Mouse (Mus musculus) thymus, adult 2 months (tissue): Measurements from ENCODE around the gene Bmper. TPM values are rescaled to one million over a fixed set of nuclear protein-coding genes. Genes with fewer than 3 reads are reported as not detected.

Experiments
- DNase-seq: peaks from one replicate; pipeline ENCODE4 v3.0.0; 2021
- H3K27ac ChIP-seq: fragments of 200-500 bp; 2 replicates; pipeline ENCODE4 v1.5.1; 2012; ENCODE audit warnings: low read length, control low read depth; ENCODE audit not compliant: control insufficient read depth, insufficient read depth
- H3K27me3 ChIP-seq: fragments of 200-500 bp; 2 replicates; pipeline ENCODE4 v1.6.1; 2012; ENCODE audit warnings: mild to moderate bottlenecking, low read length, moderate library complexity, mixed read lengths; ENCODE audit not compliant: control insufficient read depth, insufficient read depth
- H3K36me3 ChIP-seq: fragments of 200-500 bp; 2 replicates; pipeline ENCODE4 v1.6.1; 2012; ENCODE audit warnings: mild to moderate bottlenecking, low read length, moderate library complexity; ENCODE audit not compliant: control insufficient read depth, insufficient read depth
- H3K4me1 ChIP-seq: fragments of 200-500 bp; replicated peaks from 2 replicates; pipeline ENCODE4 v1.6.1; 2012; ENCODE audit warnings: low read length; ENCODE audit not compliant: control insufficient read depth, insufficient read depth
- H3K4me3 ChIP-seq: fragments of 200-500 bp; 2 replicates; pipeline ENCODE4 v1.5.1; 2012; ENCODE audit warnings: mild to moderate bottlenecking, low read length, control low read depth, moderate library complexity; ENCODE audit not compliant: control insufficient read depth, insufficient read depth
- CTCF ChIP-seq: fragments of 200-500 bp; IDR thresholded peaks from 2 replicates; pipeline ENCODE4 v1.5.1; 2012; ENCODE audit warnings: mild to moderate bottlenecking, control low read depth, low read length, moderate library complexity, borderline replicate concordance; ENCODE audit not compliant: control insufficient read depth, poor library complexity, insufficient read depth; ENCODE audit errors: extremely low read depth
- POLR2A ChIP-seq: fragments of 200-500 bp; IDR thresholded peaks from 2 replicates; pipeline ENCODE4 v1.6.1; 2012; ENCODE audit warnings: mild to moderate bottlenecking, low read length, control low read depth, moderate library complexity; ENCODE audit not compliant: control insufficient read depth, poor library complexity, insufficient read depth; ENCODE audit errors: extremely low read depth
- WGBS: fragments of 180-500 bp; shearing (Covaris S2); methylation state at CpG from one replicate; pipeline ENCODE4 v1.1.7; 2018; 5-methylcytosine and 5-hydroxymethylcytosine counted together
- polyA plus RNA-seq: library from polyadenylated mRNA; depleted of rRNA; stranded (reverse); fragments of >200 nt; gene quantifications from 2 replicates; pipeline ENCODE4 v1.2.3, GENCODE M21; 2012

Bmper gene
- polyA plus RNA-seq, 1 experiment: 0.40 TPM

- 95% methylated on average over 4 of the region's 4 CpGs for WGBS
- H3K27ac ChIP-seq: no peak overlapping the region
- no peak for DNase-seq
- H3K4me3 ChIP-seq: no peak overlapping the region
- TF ChIP-seq CTCF (no peak), POLR2A (no peak)
- H3K27me3 ChIP-seq: no peaks in the 10 kb centered on the region
- H3K36me3 ChIP-seq: no peaks in the 10 kb centered on the region
- no peaks in the 10 kb centered on the region for H3K4me1 ChIP-seq
Measured at GRCm38 (mm10) chr9:23198996-23199395, 23.9 kb upstream of the Bmper start.

DNA sequence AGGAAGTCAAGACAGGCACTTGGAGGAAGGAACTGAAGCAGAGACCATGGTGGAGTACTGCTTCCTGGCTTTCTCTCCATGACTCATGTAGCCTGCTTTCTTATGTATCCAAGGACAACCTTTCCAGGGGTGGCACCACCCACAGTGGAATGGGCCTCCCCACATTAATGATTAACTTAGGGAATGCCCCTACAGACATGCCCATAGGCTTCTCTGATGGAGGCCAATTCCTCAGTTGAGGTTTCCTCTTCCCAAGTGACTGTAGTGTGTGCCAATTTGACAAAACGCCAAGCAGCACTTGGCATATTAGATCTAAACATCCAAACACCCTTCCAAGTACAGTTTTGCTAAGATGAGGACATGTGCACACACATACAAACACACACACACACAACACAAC, 23.0 kb upstream of the Bmper start:
- 97% methylated on average over 1 of the region's 1 CpGs for WGBS
- no peak for DNase-seq
- Histone ChIP-seq H3K27me3 (no peaks in the 10 kb centered on the region), H3K36me3 (no peaks in the 10 kb centered on the region), H3K4me3 (no peak overlapping the region), H3K27ac (no peak overlapping the region), H3K4me1 (no peaks in the 10 kb centered on the region)
- TF ChIP-seq CTCF: no peak
- no peak for TF ChIP-seq POLR2A

- no peak overlapping the region for H3K4me3 ChIP-seq
- no peaks in the 10 kb centered on the region for H3K36me3 ChIP-seq
- no peak for TF ChIP-seq CTCF
- no peak for TF ChIP-seq POLR2A
- WGBS: 90% methylated on average over 4 of the region's 4 CpGs
- H3K27ac ChIP-seq: no peak overlapping the region
- no peaks in the 10 kb centered on the region for H3K4me1 ChIP-seq
- DNase-seq: no peak
- no peaks in the 10 kb centered on the region for H3K27me3 ChIP-seq
Measured at GRCm38 (mm10) chr9:23200828-23201227, 22.0 kb upstream of the Bmper start.

DNA sequence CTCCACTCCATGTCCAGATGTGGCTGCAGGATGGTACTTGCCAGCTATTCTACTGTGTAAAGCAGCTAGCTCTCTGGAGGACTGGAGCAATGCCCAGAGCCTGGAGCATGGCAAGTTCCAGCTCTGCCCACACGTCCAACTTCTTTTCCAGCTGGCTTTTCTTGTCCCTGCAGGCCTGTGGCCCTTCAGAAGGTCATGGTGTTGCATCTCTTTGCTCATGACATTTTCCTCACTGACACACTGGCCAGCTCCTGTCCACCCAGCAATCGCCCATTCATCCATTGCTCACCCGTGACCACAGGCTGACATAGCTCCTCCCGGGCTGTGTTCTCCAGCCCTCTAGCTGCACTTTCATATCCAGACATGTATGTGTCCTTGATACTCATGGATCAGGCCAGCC, 20.4 kb upstream of the Bmper start:
- Histone ChIP-seq H3K36me3 (no peaks in the 10 kb centered on the region), H3K27ac (no peak overlapping the region), H3K4me1 (no peaks in the 10 kb centered on the region), H3K27me3 (no peaks in the 10 kb centered on the region), H3K4me3 (no peak overlapping the region)
- TF ChIP-seq CTCF (no peak), POLR2A (no peak)
- 88% methylated on average over 4 of the region's 4 CpGs for WGBS
- DNase-seq: no peak

- 83% methylated on average over 17 of the region's 17 CpGs for WGBS
- TF ChIP-seq POLR2A: no peak
- TF ChIP-seq CTCF: no peak
- Histone ChIP-seq H3K27ac (no peak overlapping the region), H3K4me1 (no peaks in the 10 kb centered on the region), H3K36me3 (no peaks in the 10 kb centered on the region), H3K27me3 (no peaks in the 10 kb centered on the region), H3K4me3 (no peak overlapping the region)
- no peak for DNase-seq
Measured at GRCm38 (mm10) chr9:23204339-23205288, 18.3 kb upstream of the Bmper start.

GRCm38 (mm10) chr9:23205304-23205703, 17.6 kb upstream of the Bmper start:
- Histone ChIP-seq H3K27ac (no peak overlapping the region), H3K27me3 (no peaks in the 10 kb centered on the region), H3K36me3 (no peaks in the 10 kb centered on the region), H3K4me3 (no peak overlapping the region), H3K4me1 (no peaks in the 10 kb centered on the region)
- 61% methylated on average over 3 of the region's 3 CpGs for WGBS
- DNase-seq: no peak
- TF ChIP-seq CTCF (no peak), POLR2A (no peak)

GRCm38 (mm10) chr9:23205757-23206156, 17.1 kb upstream of the Bmper start:
- Histone ChIP-seq H3K27me3 (no peaks in the 10 kb centered on the region), H3K4me1 (no peaks in the 10 kb centered on the region), H3K4me3 (no peak overlapping the region), H3K36me3 (no peaks in the 10 kb centered on the region), H3K27ac (no peak overlapping the region)
- 96% methylated on average over 3 of the region's 3 CpGs for WGBS
- DNase-seq: no peak
- TF ChIP-seq POLR2A: no peak
- no peak for TF ChIP-seq CTCF
